Mouse (Mus musculus): ENCODE data around the gene Btbd8.

The Btbd8 gene

GRCm38 (mm10) chr5:107437464-107438281 is at the start of gene Btbd8:
Gene Btbd8 (plus strand): TSS chr5:107437997.
- peak; percentile 93 for DNase-seq

- no peak for DNase-seq
Observed at GRCm38 (mm10) chr5:107389373-107389772, 48.4 kb upstream of the Btbd8 start.

DNA sequence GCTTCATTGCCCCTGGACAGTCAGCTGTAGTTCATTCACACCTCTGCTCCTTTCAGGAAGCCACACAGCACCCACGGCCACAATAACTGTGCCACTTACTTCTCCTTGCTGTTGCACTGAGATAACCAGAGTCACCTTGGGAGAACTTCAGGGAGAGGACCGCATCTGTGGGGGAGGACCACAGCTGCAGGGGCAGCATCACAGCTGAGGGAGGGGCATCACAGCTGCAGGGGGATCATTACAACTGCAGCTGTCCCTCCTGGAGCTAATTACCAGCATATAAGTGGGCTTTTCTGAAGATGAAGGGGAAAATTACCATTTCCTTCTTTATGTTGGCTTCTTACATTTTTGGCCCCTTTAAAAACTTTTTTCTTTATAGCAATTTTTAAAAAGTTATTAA is 43.4 kb upstream of the Btbd8 start:
- DNase-seq, result no peak

DNA sequence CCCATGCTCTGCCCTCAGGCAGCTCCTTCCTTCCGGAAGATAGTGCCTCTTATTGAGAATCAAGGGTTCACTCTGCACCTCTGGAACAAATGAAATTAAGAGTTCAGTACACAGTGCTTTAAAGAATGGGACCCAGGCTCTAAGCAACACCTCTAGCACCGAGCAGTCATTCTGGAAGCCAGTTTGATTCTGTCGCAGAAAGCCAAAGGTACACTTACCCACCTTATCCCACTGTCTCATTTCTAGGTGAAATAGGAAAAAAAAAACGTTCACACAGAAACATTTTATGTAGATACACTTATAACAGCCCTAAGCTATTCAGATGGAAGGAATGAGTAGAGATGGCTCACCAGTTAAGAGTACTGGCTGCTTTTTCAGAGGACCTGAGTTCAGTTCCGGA is 35.4 kb upstream of the Btbd8 start, which contains the start of gene Ephx4:
Ephx4 (plus strand) TSS at position 301 of the 400 bp plus-strand sequence.
- no peak for DNase-seq

- peak; percentile 58 for DNase-seq
Observed at GRCm38 (mm10) chr5:107403011-107403946, 34.5 kb upstream of the Btbd8 start.

DNA sequence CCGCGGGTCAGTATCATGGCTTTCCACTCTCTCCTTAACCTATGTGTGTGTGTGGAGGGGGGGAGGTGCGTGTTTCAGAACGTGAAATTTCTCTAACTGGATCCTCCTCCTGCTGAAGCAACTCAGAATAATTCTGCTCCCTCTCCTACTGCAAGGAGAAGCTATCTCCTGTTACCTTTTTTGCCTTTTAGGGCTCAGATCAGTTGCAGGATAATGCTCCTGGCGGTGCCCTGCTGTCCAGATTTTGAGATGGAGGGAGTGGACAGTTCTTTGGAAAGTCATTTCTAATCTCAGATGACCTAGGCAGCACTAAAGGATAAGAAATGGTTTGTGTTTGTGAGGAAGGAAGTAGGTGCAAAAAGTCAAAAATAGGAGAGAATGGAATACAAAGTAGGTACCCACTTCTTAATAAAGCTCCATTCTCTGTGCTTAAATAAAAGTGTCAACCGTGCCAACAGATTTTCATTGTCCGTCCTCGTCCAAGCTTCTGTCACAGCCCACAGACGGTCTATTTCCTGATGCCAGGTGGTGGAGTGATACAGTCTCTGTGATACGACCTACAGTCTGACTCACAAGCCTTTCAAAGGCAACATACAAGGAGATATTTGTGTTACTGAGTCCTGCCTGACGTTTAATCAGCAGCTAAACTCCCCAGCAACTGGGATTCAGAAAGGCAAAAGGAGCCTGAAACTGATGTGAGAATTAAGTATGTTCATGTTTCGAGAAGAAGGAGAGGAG is 33.7 kb upstream of the Btbd8 start:
- DNase-seq, result peak; percentile 56

- no peak for DNase-seq
Observed at GRCm38 (mm10) chr5:107405361-107405760, 32.4 kb upstream of the Btbd8 start.

DNA sequence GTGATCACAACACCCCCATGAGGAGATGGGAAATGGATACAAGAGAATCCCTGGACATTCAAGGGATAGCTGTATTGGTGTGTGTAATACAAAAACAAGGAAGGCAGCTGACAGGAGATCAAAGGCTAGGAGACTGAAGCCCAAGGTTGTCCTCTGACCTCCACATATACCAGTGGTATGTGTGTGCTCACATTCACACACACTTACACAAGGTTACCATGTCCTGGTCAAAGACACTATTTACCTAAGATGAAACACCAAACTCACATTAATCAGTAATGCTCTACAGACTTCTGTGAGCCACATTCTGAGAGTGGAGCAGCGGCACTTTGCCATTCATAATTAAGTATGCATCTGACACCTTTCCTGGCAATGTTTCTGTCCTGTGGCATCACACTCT is 27.5 kb upstream of the Btbd8 start:
- DNase-seq, result no peak

DNA sequence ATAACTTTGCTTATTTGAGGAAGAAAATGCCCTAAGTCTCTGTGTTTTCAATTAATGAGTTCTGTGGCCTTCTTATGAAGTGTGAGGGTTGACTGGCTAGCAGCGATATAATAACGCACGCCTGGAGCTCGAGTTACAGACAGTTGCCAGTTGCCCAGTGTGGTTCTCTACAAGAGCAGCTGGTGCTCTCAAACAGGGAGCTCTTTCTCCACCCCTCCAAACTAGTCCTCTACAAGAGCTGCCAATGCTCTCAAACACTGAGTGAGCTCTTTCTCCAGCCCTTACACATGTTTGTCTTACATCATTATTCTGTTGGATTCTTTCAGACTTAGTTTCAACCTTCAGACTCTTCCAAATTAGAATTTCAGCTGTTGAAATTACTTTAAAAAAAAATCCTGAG is 26.5 kb upstream of the Btbd8 start:
- DNase-seq, result peak; percentile 38

DNA sequence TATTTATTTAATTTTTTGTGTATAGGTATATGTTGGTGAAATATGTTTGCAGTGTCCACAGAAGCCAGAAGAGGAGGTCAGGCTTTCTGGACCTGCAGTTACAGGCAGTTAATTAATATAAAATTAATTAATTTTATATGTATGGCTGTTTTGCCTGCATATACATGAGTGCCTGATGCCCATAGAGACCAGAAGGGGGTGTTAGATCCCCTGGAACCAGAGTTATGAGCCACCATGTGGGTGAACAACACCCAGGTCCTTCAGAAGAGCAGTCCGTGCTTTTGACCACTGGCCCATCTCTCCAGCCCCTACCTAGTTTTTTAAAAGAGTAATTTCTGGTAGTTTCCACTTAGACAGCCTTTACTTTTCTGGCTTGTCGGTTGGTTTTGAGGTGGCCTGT is 25.5 kb upstream of the Btbd8 start:
- DNase-seq, result no peak

- DNase-seq, result no peak
Observed at GRCm38 (mm10) chr5:107415098-107415497, 22.7 kb upstream of the Btbd8 start.

DNA sequence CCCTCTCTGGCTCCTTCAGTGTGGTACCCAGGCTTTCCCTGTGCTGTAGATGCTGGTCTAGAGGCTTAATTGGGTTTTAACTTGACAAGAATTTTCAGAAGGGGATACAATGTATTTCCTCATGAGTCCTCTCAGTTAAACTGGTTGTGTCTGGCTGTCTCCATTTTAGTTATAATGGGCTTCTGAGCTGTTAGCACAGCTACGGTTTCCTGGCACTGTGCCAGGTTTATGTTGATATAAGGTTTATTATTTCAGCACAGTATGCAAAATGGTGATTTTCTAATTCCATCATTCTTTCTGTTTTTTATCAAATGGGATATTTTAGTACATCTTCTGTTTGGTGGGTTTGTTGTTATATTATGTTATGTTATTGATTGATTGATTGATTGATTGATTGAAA is 16.1 kb upstream of the Btbd8 start:
- no peak for DNase-seq

GRCm38 (mm10) chr5:107431249-107431648 is 6.5 kb upstream of the Btbd8 start, which contains the start of gene Lpcat2b:
Gene Lpcat2b (plus strand): TSS chr5:107431549.
- no peak for DNase-seq

DNA sequence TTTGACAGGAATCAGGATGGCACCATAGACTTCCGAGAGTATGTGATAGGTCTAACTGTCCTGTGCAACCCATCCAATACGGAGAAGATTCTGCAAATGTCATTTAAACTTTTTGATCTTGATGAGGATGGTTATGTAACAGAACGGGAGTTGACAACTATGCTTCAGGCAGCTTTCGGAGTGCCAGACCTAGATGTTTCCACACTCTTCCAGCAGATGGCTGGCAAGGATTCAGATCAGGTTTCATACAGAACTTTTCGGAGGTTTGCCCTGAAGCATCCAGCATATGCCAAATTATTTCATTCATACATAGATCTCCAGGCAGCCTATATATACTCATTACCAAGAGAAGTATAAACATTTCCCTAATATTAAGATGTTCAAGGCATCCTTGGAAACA is 3.8 kb upstream of the Btbd8 start:
- DNase-seq, result no peak

DNA sequence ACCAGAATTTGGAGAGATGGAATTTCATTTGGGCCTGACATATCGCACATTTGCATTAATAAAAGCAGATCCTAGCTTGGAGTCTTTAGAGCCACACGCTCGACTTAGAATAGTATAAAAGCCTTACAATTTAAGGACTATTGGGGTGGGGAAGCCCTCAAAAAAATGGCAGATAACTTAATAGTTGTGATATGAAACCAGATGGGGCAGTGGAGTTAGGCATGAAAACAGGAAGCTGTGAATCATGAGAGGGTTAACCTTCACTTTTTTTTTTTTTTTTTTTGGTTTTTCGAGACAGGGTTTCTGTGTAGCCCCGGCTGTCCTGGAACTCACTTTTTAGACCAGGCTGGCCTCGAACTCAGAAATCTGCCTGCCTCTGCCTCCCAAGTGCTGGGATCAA is 1.6 kb upstream of the Btbd8 start:
- no peak for DNase-seq

- DNase-seq, result no peak
Observed at GRCm38 (mm10) chr5:107436587-107437209, 1.1 kb upstream of the Btbd8 start.

- DNase-seq, result no peak
Observed at GRCm38 (mm10) chr5:107438353-107438752, 556 bp downstream of the Btbd8 start.

DNA sequence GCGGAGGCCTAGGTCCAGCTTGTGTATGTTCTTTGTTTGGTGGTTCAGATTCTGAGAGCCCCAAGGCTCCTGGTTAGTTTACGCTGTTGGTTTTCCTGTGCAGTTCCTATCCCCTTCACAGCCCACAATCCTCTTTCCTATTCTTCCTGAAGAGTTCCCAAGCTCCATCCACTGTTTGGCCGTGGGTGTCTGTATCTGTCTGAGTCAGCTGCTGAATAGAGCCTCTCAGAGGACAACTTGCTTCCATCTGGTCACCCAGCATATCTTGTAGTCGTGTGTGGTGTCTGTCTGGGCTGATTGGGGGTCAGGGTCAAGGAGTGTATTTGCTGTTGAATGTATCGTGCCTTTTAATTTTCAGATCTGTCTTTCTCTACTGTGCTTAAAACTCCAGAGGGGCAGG is 4.1 kb downstream of the Btbd8 start:
- no peak for DNase-seq

DNA sequence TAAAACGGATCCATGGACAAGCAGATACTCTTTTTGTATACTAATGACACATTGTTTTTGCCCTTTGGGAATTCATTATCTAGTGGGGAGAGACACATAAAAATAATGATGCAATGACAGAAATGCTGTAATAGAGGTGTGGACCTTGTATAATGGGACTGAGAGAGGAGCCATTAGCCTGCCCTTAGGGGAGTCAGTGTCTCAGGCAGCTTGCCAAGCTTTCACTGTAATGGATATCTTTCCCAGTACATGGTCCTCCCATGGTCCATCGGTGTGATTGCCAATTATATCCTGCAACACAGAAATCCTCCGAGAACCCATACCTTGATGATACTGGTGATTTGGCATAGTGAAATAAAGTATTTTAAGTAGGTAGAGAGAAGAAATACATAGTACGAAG is 6.5 kb downstream of the Btbd8 start:
- no peak for DNase-seq

DNA sequence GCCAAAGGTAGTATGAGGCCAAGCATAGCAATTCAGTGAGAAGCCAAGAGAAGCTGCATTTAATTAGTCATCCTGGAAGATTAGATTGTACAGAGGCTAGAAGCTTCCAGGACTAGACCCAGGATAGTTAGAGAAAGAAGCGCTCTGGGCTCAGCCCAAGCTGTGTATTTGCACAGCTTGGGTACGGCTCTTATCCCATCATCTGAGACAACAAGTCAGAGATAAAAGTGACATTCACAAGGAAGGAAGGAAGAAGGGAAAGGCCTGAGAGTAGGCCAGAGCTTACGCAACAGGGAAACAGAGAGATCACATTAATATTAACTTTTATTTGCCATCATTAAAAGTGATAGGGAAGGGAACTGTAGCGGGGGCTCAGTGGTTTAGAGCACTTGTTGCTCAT is 10.2 kb downstream of the Btbd8 start:
- DNase-seq, result no peak

- no peak for DNase-seq
Observed at GRCm38 (mm10) chr5:107448784-107449183, 11.0 kb downstream of the Btbd8 start.

DNA sequence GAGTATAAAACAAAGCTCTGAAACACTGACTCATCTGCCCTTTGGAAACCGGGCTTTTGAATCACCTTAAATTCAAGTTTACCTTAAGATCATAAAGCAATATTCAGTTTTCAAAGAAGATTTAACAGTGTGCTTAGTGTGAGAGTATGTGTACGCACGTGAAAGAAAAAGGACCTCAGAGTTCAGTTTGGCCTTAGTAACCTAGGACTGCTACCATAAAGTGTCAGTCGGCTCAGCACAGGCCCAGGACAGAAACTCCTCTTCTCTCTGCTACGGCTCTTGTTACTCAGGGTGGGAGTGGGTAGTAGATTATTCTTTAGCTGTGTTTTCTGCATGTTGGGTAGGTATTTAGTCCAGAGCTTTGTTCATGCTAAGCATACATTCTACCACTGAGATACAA is 11.8 kb downstream of the Btbd8 start:
- no peak for DNase-seq

GRCm38 (mm10) chr5:107450299-107450698 is 12.5 kb downstream of the Btbd8 start:
- no peak for DNase-seq

Data from cerebellum, adult 8-10 months (tissue).